Mouse (Mus musculus) ES-E14 (cell line): ENCODE measurements around the gene Astn2.

Source experiments
- CHD2 ChIP-seq: IDR thresholded peaks from 2 replicates; pipeline ENCODE4 v1.6.1; 2014; ENCODE audit warnings: mild to moderate bottlenecking, low read depth, low read length, inconsistent platforms
- MAFK ChIP-seq: IDR thresholded peaks from 2 replicates; pipeline ENCODE4 v1.6.1; 2014; ENCODE audit warnings: mild to moderate bottlenecking, low read depth, low read length, inconsistent platforms; ENCODE audit not compliant: insufficient read depth
- ZC3H11A ChIP-seq: IDR thresholded peaks from 2 replicates; pipeline ENCODE4 v1.6.1; 2012; ENCODE audit warnings: low read depth, mild to moderate bottlenecking, inconsistent platforms, low read length, borderline replicate concordance
- ZNF384 ChIP-seq: IDR thresholded peaks from 2 replicates; pipeline ENCODE4 v1.6.1; 2012; ENCODE audit warnings: low read depth, low read length, inconsistent platforms

DNA sequence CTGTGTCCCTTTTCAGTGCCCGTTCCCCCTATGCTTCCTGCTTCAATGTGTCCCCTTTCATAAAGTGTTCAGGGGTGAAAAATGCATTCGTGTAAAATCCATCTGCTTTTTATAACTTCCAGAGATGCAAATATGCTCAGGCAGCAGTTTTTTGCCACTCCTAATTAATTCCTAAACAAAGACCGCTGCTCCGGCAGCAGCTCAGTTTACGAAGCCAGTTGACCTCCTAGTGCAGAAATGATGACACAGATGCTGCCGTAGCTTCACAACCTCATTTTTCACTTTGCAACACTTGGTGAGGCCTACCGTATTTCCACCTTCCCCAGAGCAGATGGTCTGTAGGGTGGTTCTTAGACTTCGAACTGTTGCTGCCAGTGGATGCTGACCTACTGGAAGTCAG lies 155.9 kb downstream of the Astn2 start:
- TF ChIP-seq ZNF384 (no peak), CHD2 (no peak), ZC3H11A (no peak), MAFK (no peak)
